Mouse (Mus musculus) kidney, postnatal 0 days (tissue): ENCODE data around the gene Pla2g16. TPM values are rescaled to one million over a fixed set of nuclear protein-coding genes. Genes with fewer than 3 reads are reported as not detected.

ENCODE experiments used
- ATAC-seq: fragments of 200-750 bp; cut with Nextera tagmentation; replicated peaks from 2 replicates; pipeline ENCODE4 v1.8.0; 2017; ENCODE audit warnings: low read depth, moderate number of reproducible peaks, moderate TSS enrichment, moderate library complexity; ENCODE audit not compliant: low FRiP score
- DNase-seq: peaks from one replicate; pipeline ENCODE4 v3.0.0-alpha.2; 2016; ENCODE audit warnings: low spot score
- H3K27ac ChIP-seq: fragments of 300-500 bp; sonication (generic); 2 replicates; pipeline ENCODE4 v1.5.1; 2014; ENCODE audit warnings: mild to moderate bottlenecking
- H3K27me3 ChIP-seq: fragments of 300-500 bp; sonication (generic); 2 replicates; pipeline ENCODE4 v1.6.1; 2014; ENCODE audit warnings: low read length, mixed read lengths; ENCODE audit not compliant: insufficient read depth
- H3K36me3 ChIP-seq: fragments of 300-500 bp; sonication (generic); 2 replicates; pipeline ENCODE4 v1.6.1; 2014; ENCODE audit warnings: low read length, mixed read lengths; ENCODE audit not compliant: insufficient read depth
- H3K4me1 ChIP-seq: fragments of 300-500 bp; sonication (generic); replicated peaks from 2 replicates; pipeline ENCODE4 v1.6.1; 2014; ENCODE audit warnings: antibody characterized with exemption, low read length, mixed read lengths; ENCODE audit not compliant: insufficient read depth
- H3K4me2 ChIP-seq: fragments of 300-500 bp; sonication (generic); 2 replicates; pipeline ENCODE4 v1.6.1; 2014; ENCODE audit warnings: mild to moderate bottlenecking, low read length, moderate library complexity, mixed read lengths
- H3K4me3 ChIP-seq: fragments of 300-500 bp; sonication (generic); replicated peaks from 2 replicates; pipeline ENCODE4 v1.5.1; 2014; ENCODE audit warnings: low read depth, low read length
- H3K9ac ChIP-seq: fragments of 300-500 bp; sonication (generic); 2 replicates; pipeline ENCODE4 v1.6.1; 2014; ENCODE audit warnings: low read depth, low read length
- H3K9me3 ChIP-seq: fragments of 300-500 bp; sonication (generic); replicated peaks from 2 replicates; pipeline ENCODE4 v1.6.1; 2016; ENCODE audit warnings: low read length, inconsistent platforms, mixed read lengths
- CTCF ChIP-seq: IDR thresholded peaks from 2 replicates; pipeline ENCODE4 v1.5.1; 2016; ENCODE audit warnings: antibody characterized with exemption, low read depth, mild to moderate bottlenecking, moderate library complexity
- WGBS: fragments of 180-500 bp; shearing (Covaris S2); extraction: QIAGEN DNeasy Blood & Tissue Kit; methylation state at CpG from one replicate; pipeline ENCODE4 v1.1.7; 2014; 5-methylcytosine and 5-hydroxymethylcytosine counted together
- polyA plus RNA-seq: library from polyadenylated mRNA; unstranded; fragments of >200 nt; fragmentation: Nextera tagmentation; extraction: Ambion mirVana; gene quantifications from 2 replicates; pipeline ENCODE4 v1.2.1, GENCODE M21; 2015

Gene Pla2g16
- polyA plus RNA-seq, 1 experiment from 2014 or later, result 20.5 TPM

DNA sequence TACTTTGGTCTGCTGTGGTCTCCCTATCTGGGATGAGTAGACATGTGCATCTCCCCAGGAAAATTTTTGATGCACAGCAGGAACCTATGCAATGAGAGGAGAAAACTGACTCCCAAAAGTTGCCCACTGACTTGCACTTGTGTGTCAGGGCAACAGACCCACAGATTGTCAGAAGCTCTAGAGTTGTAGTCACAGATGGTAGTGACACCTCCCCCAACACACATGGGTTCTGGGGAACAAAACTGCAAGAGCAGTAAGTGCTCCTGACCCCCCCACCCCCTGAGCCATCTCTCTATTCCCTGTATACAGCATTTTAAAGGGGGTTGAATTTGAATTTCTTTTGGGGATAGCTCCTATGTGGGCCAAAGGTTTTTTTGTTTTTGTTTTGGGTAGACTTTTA lies 33.5 kb downstream of the Pla2g16 start:
- ATAC-seq (no peak), DNase-seq (no peak)
- TF ChIP-seq CTCF, result no peak
- Histone ChIP-seq H3K4me3 (no peak overlapping the region), H3K4me1 (no peaks in the 10 kb centered on the region), H3K9ac (no peak overlapping the region), H3K9me3 (no peaks in the 10 kb centered on the region), H3K4me2 (no peak overlapping the region), H3K27ac (no peak overlapping the region), H3K36me3 (no peaks in the 10 kb centered on the region), H3K27me3 (no peaks in the 10 kb centered on the region)

- Histone ChIP-seq H3K4me2 (no peak overlapping the region), H3K27ac (no peak overlapping the region), H3K36me3 (no peaks in the 10 kb centered on the region), H3K4me1 (no peaks in the 10 kb centered on the region), H3K27me3 (no peaks in the 10 kb centered on the region), H3K4me3 (no peak overlapping the region), H3K9me3 (no peaks in the 10 kb centered on the region), H3K9ac (no peak overlapping the region)
- ATAC-seq, result no peak
- 34% methylated on average over 3 of the region's 3 CpGs for WGBS
- TF ChIP-seq CTCF, result no peak
- peak; percentile 21 for DNase-seq
Observed at GRCm38 (mm10) chr19:7592018-7592417, 34.8 kb downstream of the Pla2g16 start.

- DNase-seq (peak; percentile 89), ATAC-seq (no peak)
- WGBS, result 9% methylated on average over 2 of the region's 2 CpGs
- Histone ChIP-seq H3K9ac (no peak overlapping the region), H3K9me3 (no peaks in the 10 kb centered on the region), H3K27me3 (no peaks in the 10 kb centered on the region), H3K4me1 (no peaks in the 10 kb centered on the region), H3K36me3 (no peaks in the 10 kb centered on the region), H3K27ac (no peak overlapping the region), H3K4me2 (no peak overlapping the region), H3K4me3 (no peak overlapping the region)
- peak; percentile 89 for TF ChIP-seq CTCF
Observed at GRCm38 (mm10) chr19:7595534-7595933, 38.3 kb downstream of the Pla2g16 start.

- DNase-seq (no peak), ATAC-seq (no peak)
- Histone ChIP-seq H3K9ac (no peak overlapping the region), H3K4me2 (no peak overlapping the region), H3K4me3 (no peak overlapping the region), H3K27me3 (no peaks in the 10 kb centered on the region), H3K36me3 (no peaks in the 10 kb centered on the region), H3K9me3 (no peaks in the 10 kb centered on the region), H3K4me1 (no peaks in the 10 kb centered on the region), H3K27ac (no peak overlapping the region)
- TF ChIP-seq CTCF, result no peak
- WGBS, result 37% methylated on average over 4 of the region's 4 CpGs
Observed at GRCm38 (mm10) chr19:7598481-7598880, 41.2 kb downstream of the Pla2g16 start.

- no peaks in the 10 kb centered on the region for H3K27me3 ChIP-seq
- H3K9me3 ChIP-seq, result no peaks in the 10 kb centered on the region
- H3K36me3 ChIP-seq, result no peaks in the 10 kb centered on the region
- no peaks in the 10 kb centered on the region for H3K4me1 ChIP-seq
- no peak overlapping the region for H3K27ac ChIP-seq
- H3K4me2 ChIP-seq, result no peak overlapping the region
- no peak overlapping the region for H3K4me3 ChIP-seq
- WGBS, result 84% methylated on average over 4 of the region's 4 CpGs
- H3K9ac ChIP-seq, result no peak overlapping the region
- ATAC-seq, result no peak
- no peak for DNase-seq
- TF ChIP-seq CTCF, result no peak
Observed at GRCm38 (mm10) chr19:7601551-7601950, 44.3 kb downstream of the Pla2g16 start.

GRCm38 (mm10) chr19:7604107-7604506 lies 46.8 kb downstream of the Pla2g16 start:
- 0 out of 2 replicates have a peak, but pooled peaks cover 3% of the 10 kb centered on the region for H3K4me1 ChIP-seq
- WGBS, result 95% methylated on average over 10 of the region's 10 CpGs
- no peak for TF ChIP-seq CTCF

GRCm38 (mm10) chr19:7605013-7605412 lies 47.8 kb downstream of the Pla2g16 start:
- Histone ChIP-seq H3K27ac (no peak overlapping the region), H3K4me1 (0 out of 2 replicates have a peak, but pooled peaks cover 3% of the 10 kb centered on the region), H3K36me3 (no peaks in the 10 kb centered on the region), H3K4me2 (no peak overlapping the region), H3K27me3 (no peaks in the 10 kb centered on the region), H3K9me3 (no peaks in the 10 kb centered on the region), H3K9ac (no peak overlapping the region), H3K4me3 (no peak overlapping the region)
- TF ChIP-seq CTCF, result no peak
- DNase-seq (no peak), ATAC-seq (no peak)

More at GRCm38 (mm10) chr19:7604107-7604506, 46.8 kb downstream of the Pla2g16 start:
- no peak overlapping the region for H3K4me3 ChIP-seq
- H3K27ac ChIP-seq, result no peak overlapping the region
- DNase-seq, result no peak
- no peak overlapping the region for H3K4me2 ChIP-seq
- ATAC-seq, result no peak
- H3K36me3 ChIP-seq, result no peaks in the 10 kb centered on the region
- no peaks in the 10 kb centered on the region for H3K9me3 ChIP-seq
- no peaks in the 10 kb centered on the region for H3K27me3 ChIP-seq
- no peak overlapping the region for H3K9ac ChIP-seq
